Comparison of ENCODE assay signal across 12 mouse cellular contexts in the genomic region with DNA sequence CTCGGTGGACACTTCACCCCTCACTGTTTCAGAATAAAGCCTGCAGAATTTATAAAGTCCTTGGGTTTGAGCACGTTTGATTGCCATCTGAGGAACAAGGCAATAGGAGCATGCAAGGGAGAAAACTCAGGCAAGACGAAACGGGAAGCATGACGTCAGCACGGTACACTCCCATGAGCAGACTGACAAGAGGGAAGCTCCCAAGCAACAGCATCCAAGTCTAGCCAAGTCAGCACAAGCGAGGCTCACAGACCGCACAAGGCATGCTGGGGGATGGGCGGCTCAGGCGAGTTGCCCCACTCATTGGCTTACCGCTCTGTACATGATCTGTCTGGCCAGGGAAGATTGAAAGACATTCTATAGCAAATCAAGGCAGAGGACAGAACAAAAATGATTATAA. TPM values are rescaled to one million over a fixed set of nuclear protein-coding genes. Genes with fewer than 3 reads are reported as not detected.
DNase-seq lines count a peak whose midpoint lies in the region; TF ChIP-seq lines count a peak whose summit lies in the region.
"Had no signal": no experiment of that assay in that cellular context is flagged by ENCODE, and none has a peak within 500 bp of the region (broad histone marks: within the 10 kb centered on the region; RNA-seq: fewer than 3 reads in every experiment).

No protein-coding gene starts in this region.

- no peak overlapping the region for H3K4me3 ChIP-seq in layer of hippocampus, adult 2 months
- H3K4me3 ChIP-seq: forebrain, embryonic 12.5 days had no signal

- no peak for TF ChIP-seq CTCF in layer of hippocampus, adult 2 months (conservative IDR thresholded peaks at IDR 0.05)

- H3K27ac ChIP-seq in layer of hippocampus, adult 2 months: no peak overlapping the region
- H3K27ac ChIP-seq: forebrain, embryonic 12.5 days; kidney, postnatal 0 days had no signal

- peak; percentile 34 for DNase-seq in gastrocnemius, adult 18-20 months (ENCODE audit: low spot score)
- no peak for DNase-seq in gastrocnemius, postnatal 10 days
- DNase-seq in right cerebral cortex, adult 18-20 months: peak; percentile 39
- no peak for DNase-seq in right cerebral cortex, postnatal 4 days
- peak; percentile 19 to 32 for DNase-seq in layer of hippocampus, adult 2 months (ENCODE audit: low spot score in 2 of 2)
- DNase-seq in telencephalon, adult 2 months (ENCODE audit: low read depth, low spot score): peak; percentile 44
- DNase-seq in c-Kit-positive CD71-positive TER-119-positive erythroid progenitor cells, embryonic 14.5 days (ENCODE audit: low spot score): no peak
- DNase-seq in urinary bladder, adult 18-20 months (ENCODE audit: low spot score in 2 of 2): no peak
- DNase-seq: B cell, adult 2 months; embryo, embryonic 11 days had no signal

RNA-seq across cellular contexts. Expression of gene Nit2, which starts 14.0 kb away (rescaled TPM):
- total RNA-seq in gastrocnemius, adult 18-20 months (2021): 10 to 100 TPM; 19.2 to 22.5 TPM
- 10 to 100 TPM; 34.5 to 35.0 TPM for total RNA-seq in gastrocnemius, postnatal 10 days (2021)
- total RNA-seq in layer of hippocampus, adult 2 months (2021): 10 to 100 TPM; 14.1 to 16.8 TPM

RNA-seq across cellular contexts. Expression of gene Tbc1d23, which starts 50.1 kb away (rescaled TPM):
- total RNA-seq in gastrocnemius, adult 18-20 months (2021): 10 to 100 TPM; 16.6 to 19.6 TPM
- 10 to 100 TPM; 24.6 to 29.0 TPM for total RNA-seq in gastrocnemius, postnatal 10 days (2021)
- total RNA-seq in layer of hippocampus, adult 2 months (2021): 10 to 100 TPM; 41.2 to 44.9 TPM

RNA-seq across cellular contexts. Expression of gene Tomm70a, which starts 59.7 kb away (rescaled TPM):
- 10 to 100 TPM; 30.3 to 32.9 TPM for total RNA-seq in gastrocnemius, adult 18-20 months (2021)
- 10 to 100 TPM; 39.7 to 40.4 TPM for total RNA-seq in gastrocnemius, postnatal 10 days (2021)
- 10 to 100 TPM; 93.9 to 98.1 TPM for total RNA-seq in layer of hippocampus, adult 2 months (2021)

Comparison
In these comparisons a context has a peak if more than half of its experiments do, and no peak if none do; other contexts are left out.
1. DNase-seq: peak in gastrocnemius, adult 18-20 months (single experiment), right cerebral cortex, adult 18-20 months (single experiment), layer of hippocampus, adult 2 months (2 of 2) and telencephalon, adult 2 months (single experiment); none in gastrocnemius, postnatal 10 days (single experiment), right cerebral cortex, postnatal 4 days (single experiment), c-Kit-positive CD71-positive TER-119-positive erythroid progenitor cells, embryonic 14.5 days (single experiment) and urinary bladder, adult 18-20 months (0 of 2).